Mouse (Mus musculus) neural tube, embryonic 15.5 days (tissue): ENCODE measurements at regions not wholly inside any gene's neighbourhood (a gene's known extent, or its start where the extent isn't known, plus 50 kb on each side); places are given as distances from the start of the nearest gene placed in this dataset.

Experiments used
- ATAC-seq: fragments of 200-750 bp; cut with Nextera tagmentation; 2 replicates; pipeline ENCODE4 v1.8.0; 2017; ENCODE audit warnings: mild to moderate bottlenecking, moderate TSS enrichment, moderate library complexity; ENCODE audit not compliant: low FRiP score
- H3K27ac ChIP-seq: fragments of 300-500 bp; sonication (generic); replicated peaks from 2 replicates; pipeline ENCODE4 v1.5.1; 2015; ENCODE audit warnings: mild to moderate bottlenecking, inconsistent platforms
- H3K27me3 ChIP-seq: fragments of 300-500 bp; sonication (generic); replicated peaks from 2 replicates; pipeline ENCODE4 v1.6.1; 2015; ENCODE audit warnings: inconsistent platforms
- H3K36me3 ChIP-seq: fragments of 300-500 bp; sonication (generic); 2 replicates; pipeline ENCODE4 v1.6.1; 2015; ENCODE audit warnings: inconsistent platforms
- H3K4me1 ChIP-seq: fragments of 300-500 bp; sonication (generic); 2 replicates; pipeline ENCODE4 v1.6.1; 2015; ENCODE audit warnings: inconsistent platforms
- H3K4me2 ChIP-seq: fragments of 300-500 bp; sonication (generic); 2 replicates; pipeline ENCODE4 v1.6.1; 2015; ENCODE audit warnings: inconsistent platforms, mild to moderate bottlenecking, moderate library complexity
- H3K4me3 ChIP-seq: fragments of 300-500 bp; sonication (generic); replicated peaks from 2 replicates; pipeline ENCODE4 v1.5.1; 2015; ENCODE audit warnings: mild to moderate bottlenecking, inconsistent platforms
- H3K9ac ChIP-seq: fragments of 300-500 bp; sonication (generic); replicated peaks from 2 replicates; pipeline ENCODE4 v1.6.1; 2015; ENCODE audit warnings: mild to moderate bottlenecking, inconsistent platforms
- H3K9me3 ChIP-seq: fragments of 300-500 bp; sonication (generic); replicated peaks from 2 replicates; pipeline ENCODE4 v1.6.1; 2016; ENCODE audit warnings: inconsistent platforms
- WGBS: fragments of 180-500 bp; shearing (Covaris S2); methylation state at CpG from one replicate; pipeline ENCODE4 v1.1.7; 2015; ENCODE audit warnings: mixed read lengths; 5-methylcytosine and 5-hydroxymethylcytosine counted together

GRCm38 (mm10) chr16:86765974-86766373, 588.0 kb upstream of the N6amt1 start:
- H3K27me3 ChIP-seq, result no peaks in the 10 kb centered on the region
- no peak for ATAC-seq

GRCm38 (mm10) chr16:86741236-86741635, 612.7 kb upstream of the N6amt1 start:
- Histone ChIP-seq H3K27ac (no peak overlapping the region), H3K36me3 (no peaks in the 10 kb centered on the region), H3K27me3 (no peaks in the 10 kb centered on the region), H3K4me2 (no peak overlapping the region), H3K9ac (no peak overlapping the region), H3K9me3 (no peaks in the 10 kb centered on the region), H3K4me1 (no peaks in the 10 kb centered on the region), H3K4me3 (no peak overlapping the region)
- no peak for ATAC-seq
- WGBS, result 72% methylated on average over 5 of the region's 5 CpGs

More at GRCm38 (mm10) chr16:86765974-86766373, 588.0 kb upstream of the N6amt1 start:
- WGBS, result 87% methylated on average over 8 of the region's 8 CpGs
- H3K9ac ChIP-seq, result no peak overlapping the region
- H3K4me2 ChIP-seq, result no peak overlapping the region
- H3K4me1 ChIP-seq, result no peaks in the 10 kb centered on the region
- H3K4me3 ChIP-seq, result no peak overlapping the region
- no peak overlapping the region for H3K27ac ChIP-seq
- no peaks in the 10 kb centered on the region for H3K36me3 ChIP-seq
- no peaks in the 10 kb centered on the region for H3K9me3 ChIP-seq

- ATAC-seq, result no peak
- H3K4me1 ChIP-seq, result no peaks in the 10 kb centered on the region
- WGBS, result 52% methylated on average over 5 of the region's 5 CpGs
These were observed 634.8 kb upstream of the N6amt1 start for GRCm38 (mm10) chr16:86718982-86719771.

GRCm38 (mm10) chr16:86718353-86718752, 635.6 kb upstream of the N6amt1 start:
- Histone ChIP-seq H3K9ac (no peak overlapping the region), H3K4me2 (no peak overlapping the region), H3K27ac (no peak overlapping the region), H3K4me3 (no peak overlapping the region), H3K36me3 (no peaks in the 10 kb centered on the region), H3K4me1 (no peaks in the 10 kb centered on the region), H3K27me3 (no peaks in the 10 kb centered on the region), H3K9me3 (no peaks in the 10 kb centered on the region)
- WGBS, result 89% methylated on average over 7 of the region's 7 CpGs
- no peak for ATAC-seq

More at GRCm38 (mm10) chr16:86718982-86719771, 634.8 kb upstream of the N6amt1 start:
- no peaks in the 10 kb centered on the region for H3K27me3 ChIP-seq
- no peak overlapping the region for H3K4me3 ChIP-seq
- H3K9me3 ChIP-seq, result no peaks in the 10 kb centered on the region
- H3K27ac ChIP-seq, result no peak overlapping the region
- H3K36me3 ChIP-seq, result no peaks in the 10 kb centered on the region
- no peak overlapping the region for H3K4me2 ChIP-seq
- no peak overlapping the region for H3K9ac ChIP-seq

- Histone ChIP-seq H3K27ac (no peak overlapping the region), H3K36me3 (no peaks in the 10 kb centered on the region), H3K4me2 (no peak overlapping the region), H3K9ac (no peak overlapping the region), H3K4me1 (no peaks in the 10 kb centered on the region), H3K4me3 (no peak overlapping the region), H3K27me3 (no peaks in the 10 kb centered on the region), H3K9me3 (no peaks in the 10 kb centered on the region)
- no peak for ATAC-seq
- WGBS, result 66% methylated on average over 4 of the region's 4 CpGs
These were observed 652.3 kb upstream of the N6amt1 start for GRCm38 (mm10) chr16:86701700-86702099.

GRCm38 (mm10) chr16:86694497-86694896, 659.5 kb upstream of the N6amt1 start:
- Histone ChIP-seq H3K4me2 (no peak overlapping the region), H3K27ac (no peak overlapping the region), H3K27me3 (no peaks in the 10 kb centered on the region), H3K9me3 (no peaks in the 10 kb centered on the region), H3K4me1 (no peaks in the 10 kb centered on the region), H3K36me3 (no peaks in the 10 kb centered on the region), H3K9ac (no peak overlapping the region), H3K4me3 (no peak overlapping the region)
- WGBS, result 61% methylated on average over 3 of the region's 3 CpGs
- no peak for ATAC-seq

GRCm38 (mm10) chr16:86659154-86659553, 694.8 kb upstream of the N6amt1 start:
- Histone ChIP-seq H3K36me3 (no peaks in the 10 kb centered on the region), H3K4me2 (no peak overlapping the region), H3K27ac (no peak overlapping the region), H3K4me3 (no peak overlapping the region), H3K9me3 (no peaks in the 10 kb centered on the region), H3K9ac (no peak overlapping the region), H3K4me1 (no peaks in the 10 kb centered on the region), H3K27me3 (no peaks in the 10 kb centered on the region)
- 69% methylated on average over 3 of the region's 3 CpGs for WGBS
- no peak for ATAC-seq

GRCm38 (mm10) chr16:86647316-86647715, 706.7 kb upstream of the N6amt1 start:
- 90% methylated on average over 5 of the region's 5 CpGs for WGBS
- Histone ChIP-seq H3K27me3 (no peaks in the 10 kb centered on the region), H3K27ac (no peak overlapping the region), H3K9ac (no peak overlapping the region), H3K9me3 (no peaks in the 10 kb centered on the region), H3K36me3 (no peaks in the 10 kb centered on the region), H3K4me2 (no peak overlapping the region), H3K4me1 (no peaks in the 10 kb centered on the region), H3K4me3 (no peak overlapping the region)
- ATAC-seq, result no peak

- H3K4me3 ChIP-seq, result no peak overlapping the region
- H3K27ac ChIP-seq, result no peak overlapping the region
- no peaks in the 10 kb centered on the region for H3K9me3 ChIP-seq
- WGBS, result 80% methylated on average over 2 of the region's 2 CpGs
- no peaks in the 10 kb centered on the region for H3K36me3 ChIP-seq
- no peaks in the 10 kb centered on the region for H3K27me3 ChIP-seq
- H3K4me1 ChIP-seq, result no peaks in the 10 kb centered on the region
- H3K4me2 ChIP-seq, result no peak overlapping the region
- ATAC-seq, result no peak
- H3K9ac ChIP-seq, result no peak overlapping the region
These were observed 707.2 kb upstream of the N6amt1 start for GRCm38 (mm10) chr16:86646753-86647152.

- Histone ChIP-seq H3K27ac (no peak overlapping the region), H3K9ac (no peak overlapping the region), H3K4me3 (no peak overlapping the region), H3K36me3 (no peaks in the 10 kb centered on the region), H3K4me1 (no peaks in the 10 kb centered on the region), H3K27me3 (no peaks in the 10 kb centered on the region), H3K9me3 (no peaks in the 10 kb centered on the region), H3K4me2 (no peak overlapping the region)
- 91% methylated on average over 1 of the region's 1 CpGs for WGBS
- no peak for ATAC-seq
These were observed 708.5 kb upstream of the N6amt1 start for GRCm38 (mm10) chr16:86645436-86645835.

- ATAC-seq, result peak; percentile 59; the same call in 1 of the 2 replicates
- H3K4me1 ChIP-seq, result no peaks in the 10 kb centered on the region
These were observed 709.1 kb upstream of the N6amt1 start for GRCm38 (mm10) chr16:86644912-86645312.

GRCm38 (mm10) chr16:86604166-86604565, 702.5 kb upstream of the Adamts5 start:
- no peaks in the 10 kb centered on the region for H3K4me1 ChIP-seq
- H3K36me3 ChIP-seq, result no peaks in the 10 kb centered on the region
- H3K27me3 ChIP-seq, result no peaks in the 10 kb centered on the region
- ATAC-seq, result no peak
- H3K27ac ChIP-seq, result no peak overlapping the region
- no peak overlapping the region for H3K4me3 ChIP-seq
- H3K4me2 ChIP-seq, result no peak overlapping the region
- H3K9me3 ChIP-seq, result no peaks in the 10 kb centered on the region
- no peak overlapping the region for H3K9ac ChIP-seq
- WGBS, result 85% methylated on average over 7 of the region's 7 CpGs

More at GRCm38 (mm10) chr16:86644912-86645312, 709.1 kb upstream of the N6amt1 start:
- Histone ChIP-seq H3K4me2 (no peak overlapping the region), H3K9me3 (no peaks in the 10 kb centered on the region), H3K36me3 (no peaks in the 10 kb centered on the region), H3K27me3 (no peaks in the 10 kb centered on the region), H3K27ac (no peak overlapping the region), H3K9ac (no peak overlapping the region), H3K4me3 (no peak overlapping the region)
- 64% methylated on average over 2 of the region's 2 CpGs for WGBS
